Mouse (Mus musculus): ENCODE results near the gene 4921524J17Rik. TPM values are rescaled to one million over a fixed set of nuclear protein-coding genes. Genes with fewer than 3 reads are reported as not detected.

Gene 4921524J17Rik
- total and polyA plus RNA-seq, 3 experiments: 14.6 to 21.9 TPM; not detected in 1

DNA sequence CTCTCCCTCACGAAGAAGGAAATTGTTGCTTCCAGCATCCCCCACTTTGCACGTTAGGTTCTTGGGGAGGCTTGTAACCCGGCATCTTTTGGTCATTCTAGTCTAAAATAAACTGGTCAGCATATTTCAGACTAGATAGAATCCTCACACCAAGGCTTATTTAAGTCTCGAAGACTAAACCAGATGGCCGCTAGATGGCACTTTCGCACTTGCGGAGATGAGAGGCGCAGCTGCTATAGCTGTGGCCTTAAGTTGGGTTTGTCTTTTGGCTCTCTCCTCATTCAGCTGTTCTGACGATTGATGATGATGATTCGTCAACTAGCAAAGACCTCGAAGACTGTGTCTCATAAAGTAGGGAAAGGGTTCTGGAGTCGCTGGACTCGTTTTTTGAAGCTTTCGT, 23.9 kb upstream of the 4921524J17Rik start:
- Histone ChIP-seq H3K9ac (ENCODE audit: control insufficient read depth, low read depth, low read length, poor library complexity, severe bottlenecking) (peak overlapping the region; percentile 47; the same call in 1 of the 2 replicates), H3K4me1 (ENCODE audit: control insufficient read depth in 1 of 2, insufficient read depth in 2 of 2, low read length in 2 of 2) (no peaks in the 10 kb centered on the region), H3K4me3 (ENCODE audit: control insufficient read depth in 1 of 2, insufficient read depth in 1 of 2, low read depth in 2 of 2, low read length in 2 of 2) (peak overlapping the region in 1 of 2 experiments; percentile 52; a peak in 2 of 4 replicates), H3K27ac (ENCODE audit: control insufficient read depth, low read depth, low read length) (no peak overlapping the region), H3K36me3 (ENCODE audit: control insufficient read depth in 1 of 2, insufficient read depth in 2 of 2, low read length in 2 of 2) (no peaks in the 10 kb centered on the region), H3K79me2 (ENCODE audit: control insufficient read depth, insufficient read depth, low read length, poor library complexity) (no peaks in the 10 kb centered on the region), H3K27me3 (ENCODE audit: control insufficient read depth in 1 of 2, insufficient read depth in 2 of 2, low read length in 2 of 2) (no peaks in the 10 kb centered on the region), H3K9me3 (replicated peaks; ENCODE audit: insufficient read depth, low read length) (no peaks in the 10 kb centered on the region)
- peak; percentile 92 for DNase-seq (ENCODE audit: low read depth, low spot score)
- TF ChIP-seq JUND (IDR thresholded peaks at IDR 0.05; ENCODE audit: low read depth, low read length): no peak
- TF ChIP-seq MYC (IDR thresholded peaks at IDR 0.05; ENCODE audit: low read depth, low read length): no peak
- TF ChIP-seq MAFK (IDR thresholded peaks at IDR 0.05; ENCODE audit: borderline replicate concordance, low read depth, low read length): peak; percentile 71; the same call in 1 of the 2 replicates
- no peak for TF ChIP-seq HCFC1 (IDR thresholded peaks at IDR 0.05; ENCODE audit: low read depth, low read length)
- TF ChIP-seq CHD1 (IDR thresholded peaks at IDR 0.05; ENCODE audit: low read depth, low read length): no peak
- TF ChIP-seq POLR2AphosphoS2 (IDR thresholded peaks at IDR 0.05; ENCODE audit: low read length): no peak
- TF ChIP-seq BHLHE40 (IDR thresholded peaks at IDR 0.05; ENCODE audit: borderline replicate concordance, low read depth, low read length): no peak
- no peak for TF ChIP-seq EP300 (IDR thresholded peaks at IDR 0.05; ENCODE audit: low read depth in 1 of 2, low read length in 2 of 2)
- TF ChIP-seq SIN3A (IDR thresholded peaks at IDR 0.05; ENCODE audit: low read length): peak; percentile 43; the same call in 1 of the 2 replicates
- TF ChIP-seq POLR2A (IDR thresholded peaks at IDR 0.05; ENCODE audit: control insufficient read depth in 1 of 2, insufficient read depth in 1 of 2, low read depth in 1 of 2, low read length in 2 of 2, poor library complexity in 1 of 2): no peak
- TF ChIP-seq RAD21 (IDR thresholded peaks at IDR 0.05; ENCODE audit: low read depth, low read length): peak; percentile 97
- no peak for TF ChIP-seq NELFE (IDR thresholded peaks at IDR 0.05; ENCODE audit: low read depth, low read length)
- no peak for TF ChIP-seq USF2 (IDR thresholded peaks at IDR 0.05; ENCODE audit: borderline replicate concordance in 1 of 2, insufficient read depth in 1 of 2, low read depth in 1 of 2, low read length in 2 of 2)
- no peak for TF ChIP-seq USF1 (IDR thresholded peaks at IDR 0.05; ENCODE audit: low read depth, low read length)
- TF ChIP-seq MAZ (IDR thresholded peaks at IDR 0.05; ENCODE audit: low read depth, low read length): no peak
- peak; percentile 88 for TF ChIP-seq SMC3 (IDR thresholded peaks at IDR 0.05; ENCODE audit: low read depth, low read length)
- TF ChIP-seq ELF1 (IDR thresholded peaks at IDR 0.05; ENCODE audit: low read depth, low read length): no peak
- no peak for TF ChIP-seq NRF1 (IDR thresholded peaks at IDR 0.05; ENCODE audit: insufficient read depth, low read depth, low read length, poor library complexity, severe bottlenecking)
- no peak for TF ChIP-seq MXI1 (IDR thresholded peaks at IDR 0.05; ENCODE audit: low read depth, low read length)
- TF ChIP-seq TBP (IDR thresholded peaks at IDR 0.05; ENCODE audit: low read depth, low read length): peak; percentile 39; the same call in 1 of the 2 replicates
- TF ChIP-seq TAL1 (IDR thresholded peaks at IDR 0.05; ENCODE audit: low read length): no peak
- TF ChIP-seq CTCF (IDR thresholded peaks at IDR 0.05 in 2 of 3, conservative IDR thresholded peaks at IDR 0.05 in 1 of 3; ENCODE audit: control insufficient read depth in 1 of 3, insufficient read depth in 1 of 3, low read depth in 2 of 3, low read length in 3 of 3, poor library complexity in 1 of 3, severe bottlenecking in 1 of 3): peak; percentile 83 to 97 (median 89)
- no peak for TF ChIP-seq ZMIZ1 (IDR thresholded peaks at IDR 0.05; ENCODE audit: low read depth, low read length)
- TF ChIP-seq ZC3H11A (IDR thresholded peaks at IDR 0.05; ENCODE audit: low read depth, low read length): peak; percentile 91
- TF ChIP-seq POLR2AphosphoS5 (IDR thresholded peaks at IDR 0.05; ENCODE audit: borderline replicate concordance, low read depth, low read length): no peak
- no peak for TF ChIP-seq ZNF384 (IDR thresholded peaks at IDR 0.05; ENCODE audit: low read depth, low read length)
- no peak for TF ChIP-seq MEF2A (IDR thresholded peaks at IDR 0.05; ENCODE audit: extremely low read depth, insufficient replicate concordance, low read depth, low read length, poor library complexity, severe bottlenecking)
- no peak for TF ChIP-seq KAT2A (conservative IDR thresholded peaks at IDR 0.05; ENCODE audit: low read depth, low read length)
- TF ChIP-seq E2F4 (IDR thresholded peaks at IDR 0.05; ENCODE audit: borderline replicate concordance, low read depth, low read length): no peak
- no peak for TF ChIP-seq GABPA (IDR thresholded peaks at IDR 0.05; ENCODE audit: low read depth, low read length)
- TF ChIP-seq GATA1 (IDR thresholded peaks at IDR 0.05; ENCODE audit: low read depth, low read length): no peak
- TF ChIP-seq TCF12 (IDR thresholded peaks at IDR 0.05; ENCODE audit: low read depth, low read length): 0 out of 2 replicates have a peak, but pooled peaks have one; percentile 19
- TF ChIP-seq ZKSCAN1 (IDR thresholded peaks at IDR 0.05; ENCODE audit: low read depth, low read length): no peak
- TF ChIP-seq ETS1 (IDR thresholded peaks at IDR 0.05; ENCODE audit: low read depth, low read length): no peak
- TF ChIP-seq UBTF (IDR thresholded peaks at IDR 0.05; ENCODE audit: borderline replicate concordance, insufficient read depth, low read depth, low read length): no peak
- TF ChIP-seq MAX (IDR thresholded peaks at IDR 0.05; ENCODE audit: low read length): no peak; the same call in 1 of the 2 replicates
- TF ChIP-seq RCOR1 (IDR thresholded peaks at IDR 0.05; ENCODE audit: low read depth, low read length): no peak
- no peak for TF ChIP-seq MYB (IDR thresholded peaks at IDR 0.05; ENCODE audit: low read depth, low read length)

Data from MEL (cell line).